Mouse (Mus musculus) urinary bladder, postnatal 14 days (tissue): Measurements from ENCODE around the gene Rit1.
"Not testable (repeated sequence)": the region's sequence is repeated elsewhere in the genome, so short reads cannot be mapped to it uniquely, and the experiment has no call there.

ENCODE experiments used
- DNase-seq: peaks from one replicate; pipeline ENCODE4 v3.0.0; 2021; ENCODE audit warnings: low spot score

Gene Rit1

GRCm38 (mm10) chr3:88716399-88717197 is at the start of gene Rit1:
TSS of gene Rit1 (plus strand) at chr3:88716838.
- peak; percentile 87 for DNase-seq

- peak; percentile 74 for DNase-seq
Observed at GRCm38 (mm10) chr3:88677399-88677798, 39.2 kb upstream of the Rit1 start.

- no peak for DNase-seq
Observed at GRCm38 (mm10) chr3:88683814-88684213, 32.8 kb upstream of the Rit1 start.

DNA sequence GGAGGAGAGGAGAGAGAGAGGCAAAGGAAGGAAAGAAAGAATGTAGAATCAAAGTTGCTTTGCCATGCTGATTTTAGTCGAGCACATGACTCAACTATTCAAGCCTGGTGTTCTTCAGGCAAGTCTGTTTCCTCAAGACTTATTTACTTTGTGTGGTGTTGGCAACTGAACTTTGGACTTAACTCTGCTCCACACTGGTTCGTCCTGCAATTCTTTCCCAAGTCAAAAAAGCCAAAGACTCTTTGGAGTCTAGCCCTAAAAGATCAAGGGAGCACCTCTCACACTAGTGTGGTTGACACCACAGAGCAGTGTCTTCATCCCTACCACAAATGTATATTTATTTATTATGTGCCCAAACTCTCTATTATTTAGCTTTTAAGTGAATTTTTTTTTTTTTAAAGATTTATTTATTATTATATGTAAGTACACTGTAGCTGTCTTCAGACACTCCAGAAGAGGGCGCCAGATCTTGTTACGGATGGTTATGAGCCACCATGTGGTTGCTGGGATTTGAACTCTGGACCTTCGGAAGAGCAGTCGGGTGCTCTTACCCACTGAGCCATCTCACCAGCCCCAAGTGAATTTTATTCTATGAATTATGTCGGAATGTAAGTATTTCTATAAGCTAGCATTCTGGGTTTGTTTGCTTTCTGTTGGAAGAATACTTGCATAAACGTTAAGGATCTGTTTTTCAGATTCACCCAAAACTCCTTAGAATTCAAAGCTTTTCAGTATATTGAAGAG is 32.2 kb upstream of the Rit1 start:
- no peak for DNase-seq

GRCm38 (mm10) chr3:88684980-88685941 is 31.4 kb upstream of the Rit1 start, which contains the start of gene Khdc4:
TSS of gene Khdc4 (plus strand) at chr3:88685803.
- peak; percentile 97 for DNase-seq

DNA sequence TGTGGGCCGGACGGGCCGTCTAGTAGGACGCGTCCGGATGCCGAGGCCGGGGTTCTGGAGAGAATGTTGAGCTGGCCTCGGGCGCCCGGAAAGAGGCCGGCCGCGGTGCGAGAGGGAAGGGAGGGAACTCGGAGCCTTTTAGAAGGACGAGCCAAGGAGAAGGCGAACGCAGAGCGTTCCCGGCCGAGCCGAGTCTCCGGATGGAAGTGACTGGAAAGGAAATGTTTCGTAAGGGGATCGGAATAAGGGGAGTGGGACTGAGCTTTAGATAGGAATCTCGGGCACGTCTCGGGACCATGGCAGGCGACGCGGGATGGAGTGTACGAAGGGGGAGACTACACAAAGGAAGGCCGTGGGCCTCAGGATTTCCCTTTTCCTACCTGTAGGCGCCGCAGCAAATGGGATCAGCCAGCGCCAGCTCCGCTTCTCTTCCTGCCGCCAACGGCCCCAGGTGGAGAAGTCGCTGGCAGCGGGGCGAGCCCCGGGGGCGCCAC is 30.6 kb upstream of the Rit1 start:
- peak; percentile 53 for DNase-seq

DNA sequence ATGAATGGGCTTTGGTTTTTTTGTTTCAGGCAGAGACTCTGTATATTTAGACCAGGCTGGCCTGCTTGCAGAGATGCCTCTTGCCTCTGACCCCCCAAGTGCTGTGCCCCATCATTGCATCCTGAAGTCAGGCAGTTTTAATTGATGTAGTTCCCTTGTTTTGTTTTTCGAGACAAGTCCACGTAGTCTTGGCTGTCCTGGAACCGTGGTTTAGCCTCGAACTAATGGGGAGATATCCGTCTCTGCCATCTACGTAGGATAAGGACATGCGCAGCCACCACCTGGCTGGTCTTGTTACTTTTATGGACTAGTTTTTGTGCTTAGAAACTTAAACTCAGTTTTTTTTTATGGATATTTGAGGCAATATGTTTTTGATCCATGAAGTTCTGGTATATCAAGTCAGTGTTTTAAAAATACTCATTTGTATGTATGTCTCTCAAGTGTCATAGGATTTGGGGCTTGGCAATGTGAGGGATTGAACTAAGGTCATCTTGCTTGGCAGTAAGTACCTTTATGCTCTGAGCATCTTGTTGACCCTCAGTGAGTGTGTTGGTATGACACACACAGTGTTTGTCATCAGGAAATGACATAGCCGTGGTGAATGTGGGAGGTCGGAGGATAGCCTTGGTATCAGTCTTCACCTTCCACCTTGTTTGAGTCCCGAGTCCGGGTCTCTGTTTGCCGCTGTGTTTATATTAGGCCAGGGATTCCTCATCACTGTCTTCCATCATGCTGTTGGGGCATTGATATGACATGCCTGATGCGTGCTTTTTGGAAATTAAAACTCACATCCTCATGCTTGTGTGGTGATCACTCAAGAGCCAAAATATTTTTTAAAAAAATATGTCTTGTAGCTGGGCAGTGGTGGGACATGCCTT is 29.7 kb upstream of the Rit1 start:
- DNase-seq: no peak

GRCm38 (mm10) chr3:88689079-88689478 is 27.6 kb upstream of the Rit1 start:
- DNase-seq: no peak

- DNase-seq: no peak
Observed at GRCm38 (mm10) chr3:88695545-88695944, 21.1 kb upstream of the Rit1 start.

DNA sequence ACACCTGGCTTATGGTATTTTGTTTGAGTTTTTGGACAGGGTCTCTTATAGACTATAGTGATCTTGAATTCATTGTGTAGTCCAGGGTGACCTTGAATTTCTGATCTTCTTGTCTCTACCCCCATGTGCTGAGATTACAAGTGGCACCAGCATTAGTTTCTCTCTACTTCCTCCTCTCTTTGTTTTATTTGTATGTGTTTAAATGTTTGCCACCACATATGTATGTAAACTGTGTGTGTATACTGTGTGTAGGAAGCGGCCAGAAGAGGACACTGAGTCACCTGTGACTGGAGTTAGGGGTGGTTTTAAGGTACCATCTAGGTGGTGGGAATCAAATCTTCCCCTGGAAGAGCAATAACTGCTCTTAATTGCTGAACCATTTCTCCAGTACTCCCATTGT is 18.6 kb upstream of the Rit1 start:
- no peak for DNase-seq

GRCm38 (mm10) chr3:88698834-88699233 is 17.8 kb upstream of the Rit1 start:
- no peak for DNase-seq

GRCm38 (mm10) chr3:88700247-88700646 is 16.4 kb upstream of the Rit1 start:
- no peak for DNase-seq

GRCm38 (mm10) chr3:88701222-88701621 is 15.4 kb upstream of the Rit1 start:
- DNase-seq: no peak

DNA sequence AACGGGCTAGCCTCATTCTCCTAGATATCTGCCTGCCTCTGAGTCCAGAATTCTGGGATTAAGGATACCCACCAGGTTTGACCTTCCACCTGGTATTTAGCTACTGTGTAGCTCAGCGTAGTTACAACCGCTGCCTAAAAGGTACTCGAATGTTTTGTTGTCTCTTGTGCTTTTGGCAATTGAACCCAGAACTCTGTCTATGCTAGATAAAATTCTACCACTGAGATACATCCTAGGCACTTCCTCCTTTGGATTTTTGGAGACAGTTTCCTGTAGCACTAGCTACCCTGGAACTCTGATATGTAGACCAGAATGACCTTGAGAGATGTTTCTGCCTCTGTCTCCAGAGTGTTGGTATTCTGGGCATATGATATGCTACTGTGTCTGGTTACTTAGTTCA is 2.9 kb upstream of the Rit1 start:
- DNase-seq: no peak

DNA sequence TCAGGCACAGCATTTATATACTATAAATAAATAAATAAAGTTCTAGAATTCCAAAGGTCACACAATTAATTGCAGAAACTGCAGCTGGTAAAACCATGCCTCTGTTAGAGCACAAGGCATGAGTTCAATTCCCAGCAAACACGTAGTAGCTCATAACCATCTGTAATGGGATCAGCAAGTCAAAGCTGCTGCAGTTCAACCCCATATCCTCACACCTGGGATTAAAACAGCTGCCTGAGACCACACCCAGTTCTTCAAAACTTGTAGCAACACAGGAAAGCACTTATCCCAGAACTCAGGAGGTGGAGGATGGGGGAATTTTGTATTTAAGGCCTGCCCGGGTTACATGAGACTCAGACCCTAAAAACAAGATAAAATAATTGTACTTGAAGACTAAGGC is 1.9 kb upstream of the Rit1 start:
- DNase-seq: no peak

GRCm38 (mm10) chr3:88715716-88716115 is 922 bp upstream of the Rit1 start:
- not testable (repeated sequence) for DNase-seq

- no peak for DNase-seq
Observed at GRCm38 (mm10) chr3:88717198-88717798, 660 bp downstream of the Rit1 start.

DNA sequence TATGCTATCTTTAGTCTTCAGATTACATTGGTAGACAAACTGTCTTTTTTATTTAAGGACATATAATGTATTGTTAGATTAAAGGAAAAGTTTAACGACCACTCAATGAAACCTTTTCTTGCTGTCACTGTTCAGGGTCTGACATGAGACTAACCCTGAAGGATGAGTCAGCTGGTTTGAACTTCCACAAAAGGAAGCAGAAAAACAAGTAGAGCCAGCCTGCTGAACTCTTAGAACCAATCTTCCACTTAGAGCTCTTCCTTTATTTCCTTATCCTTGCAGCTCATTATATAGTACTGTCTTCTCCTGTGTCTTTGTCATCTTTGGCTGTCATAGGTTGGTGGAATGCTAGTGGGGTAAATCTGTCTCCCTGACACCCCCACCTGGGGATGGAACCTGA is 1.2 kb downstream of the Rit1 start:
- no peak for DNase-seq

DNA sequence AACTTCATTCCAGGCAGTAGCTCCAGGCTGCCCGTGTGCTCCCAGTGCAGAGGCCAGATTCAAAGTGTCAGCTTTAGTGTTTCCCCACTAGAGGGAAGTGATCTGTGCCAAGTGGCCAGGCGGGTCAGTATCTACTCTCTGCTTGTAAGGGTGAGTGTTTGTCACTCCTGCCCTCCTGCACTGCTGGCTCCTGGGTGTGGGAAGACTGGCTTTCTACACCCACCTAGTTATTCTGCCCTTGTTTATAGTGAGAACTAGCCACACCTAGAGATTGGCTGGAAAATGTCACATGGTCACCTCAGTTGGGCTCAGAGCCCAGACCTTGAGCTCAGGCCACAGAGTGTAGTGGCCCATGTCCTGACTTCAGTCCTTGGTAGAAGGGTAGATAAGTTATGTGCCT is 2.5 kb downstream of the Rit1 start:
- DNase-seq: peak; percentile 25

- no peak for DNase-seq
Observed at GRCm38 (mm10) chr3:88736556-88736955, 19.9 kb downstream of the Rit1 start.

DNA sequence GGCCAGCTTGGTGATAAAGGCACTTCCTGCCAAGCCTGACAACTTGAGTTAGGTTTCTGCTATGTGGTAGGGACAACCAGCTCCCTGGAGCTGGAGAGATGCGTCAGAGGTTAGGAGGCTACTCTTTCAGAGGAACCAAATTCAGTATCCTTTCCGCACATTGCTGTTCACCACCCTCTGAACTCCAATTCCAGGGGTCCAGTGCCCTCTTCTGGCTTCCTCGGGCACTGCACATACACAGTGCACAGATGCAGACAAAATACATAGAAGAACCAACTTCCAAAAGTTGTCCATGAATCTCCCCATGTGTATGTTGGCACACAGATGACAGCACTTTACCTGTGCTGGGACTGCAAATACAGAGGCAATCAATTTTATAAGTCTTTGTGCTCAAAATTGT is 22.0 kb downstream of the Rit1 start:
- peak; percentile 66 for DNase-seq
